Mouse (Mus musculus): Measurements from ENCODE around the gene Nrxn3.
A peak's percentile ranks its signal among the peaks of the same experiment; 100 is the strongest.

Nrxn3 gene

DNA sequence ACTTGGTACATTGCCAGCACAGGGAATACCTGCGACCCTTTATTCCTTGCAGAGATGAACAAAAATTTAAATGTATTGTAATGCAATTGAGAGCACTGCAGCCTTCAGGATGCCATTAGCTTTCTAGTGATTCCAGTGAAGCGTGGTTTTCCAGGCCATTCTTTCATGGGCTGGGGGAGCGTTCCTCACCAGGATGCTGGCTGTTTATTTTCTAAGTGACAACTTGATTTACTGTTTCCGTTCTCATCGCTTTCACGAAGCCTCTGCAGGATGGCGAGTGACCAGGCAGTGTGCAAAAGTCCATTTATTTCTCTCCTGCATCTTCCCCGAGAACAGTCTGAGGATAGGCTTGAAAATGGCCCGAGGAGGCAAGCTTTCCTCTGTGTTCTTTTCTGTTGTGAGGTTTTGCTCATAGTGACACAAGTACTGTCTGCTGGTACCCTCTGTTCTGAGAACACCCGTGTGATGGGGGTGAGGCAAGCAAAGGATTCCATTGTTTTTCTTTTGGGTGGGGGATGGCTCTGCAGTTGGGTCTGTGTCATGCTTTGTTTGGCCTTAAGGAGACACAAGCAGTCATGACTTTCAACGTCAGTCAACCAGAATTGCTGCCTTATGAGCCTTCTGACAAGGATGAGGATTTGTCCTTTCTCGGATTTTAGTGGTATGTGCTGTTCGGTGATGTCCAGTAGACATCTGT is 457.4 kb downstream of the Nrxn3 start:
- DNase-seq (ENCODE audit: low spot score) = no peak

DNA sequence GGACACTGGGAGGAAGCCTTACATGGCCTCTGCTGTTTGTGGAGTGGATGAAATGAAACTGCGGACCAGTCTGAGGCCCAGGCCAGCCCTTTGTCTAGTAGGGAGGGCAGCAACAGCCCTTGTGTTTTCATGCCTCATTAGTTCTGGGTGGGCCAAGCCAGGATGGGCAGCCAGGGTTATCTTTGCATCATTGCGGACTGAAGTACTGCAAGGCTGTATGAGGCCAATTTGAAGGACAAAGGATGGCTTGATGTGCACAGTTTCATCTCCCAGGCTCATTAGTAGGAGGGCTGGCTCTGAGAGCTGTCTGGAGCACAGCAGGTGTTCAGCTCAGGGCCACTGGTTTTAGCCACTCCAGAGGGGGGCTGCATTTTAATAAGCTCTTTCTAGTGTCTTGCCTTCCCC is 458.5 kb downstream of the Nrxn3 start:
- peak; percentile 21 for DNase-seq (ENCODE audit: low spot score)

DNA sequence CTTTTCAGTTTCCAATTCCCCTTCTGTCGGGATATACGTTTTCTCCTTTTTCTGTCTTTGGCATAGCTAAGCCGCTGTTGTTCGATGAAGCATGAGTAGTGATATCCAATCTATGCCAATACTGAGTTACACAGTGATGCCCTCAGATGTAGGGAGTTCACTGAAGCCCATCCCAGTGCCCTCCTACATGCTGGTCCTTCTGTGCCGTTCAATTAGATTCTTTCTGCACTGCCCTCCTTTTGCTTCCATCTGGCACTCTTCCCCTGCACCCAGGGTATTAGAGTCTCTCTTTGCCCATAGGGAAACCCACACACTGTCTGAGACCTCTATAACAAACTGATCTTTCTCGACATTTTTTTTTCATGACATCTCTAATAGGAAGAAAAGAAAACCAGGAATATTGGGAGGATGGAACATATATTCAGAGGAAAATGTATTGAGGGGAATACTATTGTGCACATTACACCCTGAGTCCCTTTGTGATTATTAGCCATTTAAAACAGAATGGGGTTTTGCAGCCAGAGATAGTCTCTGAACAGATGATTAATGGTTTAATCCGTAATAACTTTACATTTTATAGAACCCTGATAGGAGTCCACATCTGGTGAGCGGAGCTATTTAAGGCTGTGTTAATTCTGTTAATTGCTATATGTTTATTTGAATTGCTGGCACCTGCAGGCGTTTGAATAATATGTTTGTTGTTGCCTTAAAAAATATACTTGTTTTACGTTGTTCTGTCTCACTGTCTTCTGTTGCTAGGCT is 476.3 kb downstream of the Nrxn3 start:
- DNase-seq (ENCODE audit: low spot score) = no peak

DNA sequence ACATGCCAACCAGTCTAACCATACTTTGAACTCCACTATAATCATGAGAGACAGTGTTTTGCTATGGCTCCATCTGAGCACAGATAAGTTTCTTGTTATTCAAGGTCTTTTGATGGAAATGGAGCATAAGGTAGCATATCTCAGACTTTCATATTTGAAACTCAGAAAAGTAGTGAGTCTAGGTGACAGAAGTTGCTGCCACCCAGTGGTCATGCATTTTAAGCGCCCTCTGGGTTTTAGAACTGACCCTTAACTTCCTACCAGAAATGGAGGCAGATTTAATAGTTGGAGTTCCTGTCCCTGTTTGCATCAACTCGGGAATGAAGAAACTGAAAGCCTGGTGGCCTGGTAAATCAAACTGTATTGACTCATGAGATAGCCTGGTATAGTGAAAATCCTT is 488.9 kb downstream of the Nrxn3 start:
- no peak for DNase-seq (ENCODE audit: low spot score)

DNA sequence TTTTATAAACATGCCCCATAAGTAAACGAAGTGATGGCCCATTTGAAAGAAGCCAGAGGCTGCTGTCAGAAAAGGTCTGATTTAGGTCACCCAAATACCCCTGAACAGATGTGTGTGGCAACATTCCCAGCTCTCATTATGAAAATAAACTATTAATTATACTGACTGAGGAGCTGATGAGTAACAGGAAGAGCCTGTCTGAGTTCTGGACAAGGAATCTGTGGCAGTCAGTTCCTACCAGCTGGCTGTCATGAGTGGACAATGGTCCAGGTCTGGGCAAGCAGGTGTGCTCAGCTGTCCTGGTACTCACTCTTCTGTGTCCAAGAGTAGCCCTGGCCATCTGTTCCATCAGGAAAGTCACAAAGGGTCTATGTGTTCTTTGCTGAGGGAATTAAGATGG is 517.1 kb downstream of the Nrxn3 start:
- no peak for DNase-seq (ENCODE audit: low spot score)

DNA sequence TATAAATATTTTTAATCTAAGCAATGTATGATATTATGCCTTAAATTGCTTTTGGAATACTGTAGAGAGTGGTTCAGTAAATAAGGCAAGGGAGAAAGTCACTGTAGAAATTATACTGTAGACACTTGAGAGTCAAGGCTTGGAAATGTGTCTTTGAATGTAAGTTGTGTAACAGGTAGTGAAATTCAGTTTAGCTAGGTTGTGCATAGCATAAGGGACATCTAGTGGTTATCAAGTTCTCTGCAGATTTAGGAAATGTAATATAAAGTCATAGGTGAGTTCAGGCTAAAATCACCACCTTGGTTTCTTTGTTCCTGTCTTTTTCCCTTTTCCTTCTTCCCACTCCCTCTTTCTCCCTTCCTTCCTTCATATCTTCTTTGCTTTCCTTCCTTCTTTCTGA is 518.9 kb downstream of the Nrxn3 start:
- no peak for DNase-seq (ENCODE audit: low spot score)

DNA sequence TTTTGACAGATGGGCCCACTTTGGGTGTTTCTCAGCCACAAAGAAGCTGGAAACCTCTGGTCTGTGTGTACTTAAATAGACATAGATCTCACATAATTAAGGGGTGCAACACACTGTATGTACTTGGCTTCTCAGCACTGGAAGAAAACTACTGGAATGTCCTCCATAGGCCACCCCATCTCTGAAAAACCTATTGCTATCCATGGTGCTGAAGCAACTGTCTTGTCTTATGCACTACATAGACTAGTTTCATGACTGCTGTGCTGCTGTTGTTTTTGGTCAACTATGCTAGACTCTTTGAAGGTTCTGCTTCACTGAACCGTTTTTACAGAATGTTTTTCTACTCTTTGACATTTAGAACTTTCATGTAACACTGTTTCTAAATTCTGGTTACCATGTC is 519.8 kb downstream of the Nrxn3 start:
- DNase-seq (ENCODE audit: low spot score) = no peak

DNA sequence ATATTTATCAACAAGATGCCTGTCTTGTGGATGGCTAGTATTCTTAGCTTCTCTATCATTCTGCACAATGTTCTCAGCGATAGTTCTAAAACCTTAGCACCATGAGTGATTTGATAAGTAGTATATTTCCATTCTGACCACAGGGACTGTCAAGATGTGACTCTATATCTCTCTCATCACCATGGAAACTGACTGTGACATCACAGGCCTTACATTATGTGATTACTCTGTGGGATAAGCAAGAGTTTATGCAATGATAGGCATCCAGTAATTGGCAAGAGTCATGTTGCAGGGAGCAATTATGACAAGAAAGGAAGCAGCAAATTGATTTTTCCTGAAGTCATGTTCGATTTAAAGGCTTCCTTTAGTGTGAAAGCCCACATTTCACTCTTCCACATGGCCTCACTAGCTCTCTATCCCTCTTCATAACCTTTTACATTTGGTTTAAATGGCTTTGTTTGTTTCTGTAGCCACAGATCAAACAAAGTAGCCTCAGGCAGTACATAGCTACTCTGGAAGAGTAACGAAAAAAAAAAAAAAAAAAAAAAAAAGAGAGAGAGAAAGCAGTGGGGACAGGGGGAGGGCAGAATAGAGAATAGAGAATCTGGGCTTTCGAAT is 532.7 kb downstream of the Nrxn3 start:
- no peak for DNase-seq (ENCODE audit: low spot score)

DNA sequence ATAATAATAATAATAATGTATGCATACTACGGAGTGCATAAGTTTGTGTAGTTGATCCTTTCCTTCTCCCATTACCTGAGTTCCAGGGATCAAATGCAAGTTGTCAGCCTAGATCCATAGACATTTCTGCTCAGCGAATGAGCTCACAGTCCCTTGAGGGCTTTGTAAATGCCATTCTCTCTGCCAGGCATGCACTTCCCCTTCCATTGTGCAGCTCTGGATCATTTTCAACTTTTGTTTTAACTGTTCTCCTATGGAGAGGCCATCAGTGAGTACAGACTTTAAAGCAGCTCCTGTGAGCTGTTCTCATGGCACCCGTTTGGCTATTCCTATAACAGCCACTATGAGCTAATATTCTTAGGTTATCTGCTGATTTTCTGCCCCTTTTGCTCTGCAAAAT is 536.2 kb downstream of the Nrxn3 start:
- DNase-seq (ENCODE audit: low spot score) = no peak

DNA sequence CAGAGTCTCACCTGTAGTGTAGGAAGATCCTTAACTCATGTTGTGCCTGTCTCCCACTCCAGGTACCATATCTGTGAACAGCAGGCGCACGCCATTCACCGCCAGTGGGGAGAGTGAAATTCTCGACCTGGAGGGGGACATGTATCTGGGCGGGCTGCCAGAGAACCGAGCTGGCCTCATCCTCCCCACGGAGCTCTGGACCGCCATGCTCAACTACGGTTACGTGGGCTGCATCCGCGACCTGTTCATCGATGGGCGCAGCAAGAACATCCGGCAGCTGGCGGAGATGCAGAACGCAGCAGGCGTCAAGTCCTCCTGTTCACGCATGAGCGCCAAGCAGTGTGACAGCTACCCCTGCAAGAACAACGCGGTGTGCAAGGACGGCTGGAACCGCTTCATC is 537.4 kb downstream of the Nrxn3 start:
- no peak for DNase-seq (ENCODE audit: low spot score)

DNA sequence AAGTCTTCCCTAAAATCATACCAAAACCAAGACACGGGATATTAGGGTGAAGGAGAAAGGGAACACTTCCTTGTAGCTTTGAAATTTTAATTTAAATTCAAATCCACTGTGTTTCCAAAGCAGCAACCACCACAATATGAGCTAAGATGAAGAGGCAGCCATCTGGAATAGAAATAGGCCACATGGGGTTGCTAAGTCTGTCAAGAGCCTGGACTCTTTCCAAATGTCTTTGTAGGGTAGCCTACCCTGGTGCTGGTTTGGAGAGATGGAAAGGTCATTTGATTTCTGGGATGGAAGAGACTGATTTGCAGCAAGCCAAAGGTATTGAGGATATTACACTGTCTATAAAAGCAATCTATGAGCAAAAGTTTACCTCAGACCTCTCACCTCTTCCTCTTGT is 539.6 kb downstream of the Nrxn3 start:
- DNase-seq (ENCODE audit: low spot score) = no peak

DNA sequence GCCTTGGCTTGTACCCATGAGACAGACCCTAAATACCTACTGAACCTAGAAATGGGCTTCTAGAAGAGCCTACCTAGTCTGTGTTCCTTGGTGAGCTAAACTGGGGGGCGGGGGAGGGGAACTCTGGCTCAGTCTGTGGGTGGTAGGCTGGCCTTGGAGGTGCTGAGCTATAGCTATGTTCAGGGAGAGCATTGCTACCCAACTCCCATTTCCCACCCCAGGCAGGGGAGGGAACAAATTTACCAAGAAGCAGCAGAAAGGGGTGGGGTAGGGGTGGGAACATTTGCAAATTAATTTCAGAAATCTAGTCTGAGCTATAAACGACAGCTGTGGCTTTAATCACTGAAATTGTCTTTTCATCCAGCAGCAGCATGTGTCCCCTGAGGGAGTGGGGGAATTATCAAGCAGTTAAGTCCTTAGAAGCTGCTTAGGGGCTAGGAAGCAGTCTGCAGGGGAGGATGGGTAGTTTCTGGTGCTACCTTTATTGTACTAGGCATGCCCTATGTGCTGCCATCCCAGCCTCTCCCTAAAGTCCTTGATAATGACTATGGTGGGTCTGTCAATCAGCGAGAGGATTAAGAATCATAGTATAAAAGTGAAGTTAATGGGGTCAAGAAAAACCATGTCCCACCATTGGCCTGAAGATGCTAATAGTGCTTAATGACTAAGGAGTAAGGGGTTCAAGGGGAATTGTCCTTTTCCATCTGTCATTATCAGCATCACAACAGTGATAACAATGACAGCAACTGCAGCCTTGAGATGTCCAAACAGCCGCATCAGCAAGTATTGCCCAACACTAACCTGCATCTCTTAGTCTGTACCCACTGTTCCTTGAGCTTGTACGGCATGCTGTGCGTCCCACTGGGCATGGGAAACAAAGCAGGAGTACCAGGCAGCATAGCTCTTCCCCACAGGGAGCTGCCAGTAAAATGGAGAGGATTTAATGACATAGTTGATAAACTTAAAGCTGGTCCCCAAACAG is 560.0 kb downstream of the Nrxn3 start:
- DNase-seq (ENCODE audit: low spot score) = no peak

DNA sequence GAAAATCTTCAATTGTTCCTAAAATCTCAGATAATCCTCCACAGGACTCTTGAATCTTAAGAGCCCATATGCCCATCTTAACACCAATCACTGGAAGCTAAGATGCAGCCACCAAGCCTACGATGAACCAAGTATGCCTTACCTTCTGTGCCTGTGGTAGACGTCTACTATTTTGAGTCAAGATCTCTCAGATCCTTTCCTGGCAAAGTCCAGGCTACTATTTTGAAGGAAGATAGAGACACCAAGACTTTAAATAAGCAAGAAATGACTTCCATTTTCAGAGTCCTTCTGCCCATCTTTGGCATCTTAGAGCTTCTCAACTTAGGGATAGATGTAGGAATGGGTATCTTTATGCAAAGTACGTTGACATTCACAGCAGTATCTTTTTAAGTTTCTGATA is 561.7 kb downstream of the Nrxn3 start:
- DNase-seq (ENCODE audit: low spot score) = no peak

DNA sequence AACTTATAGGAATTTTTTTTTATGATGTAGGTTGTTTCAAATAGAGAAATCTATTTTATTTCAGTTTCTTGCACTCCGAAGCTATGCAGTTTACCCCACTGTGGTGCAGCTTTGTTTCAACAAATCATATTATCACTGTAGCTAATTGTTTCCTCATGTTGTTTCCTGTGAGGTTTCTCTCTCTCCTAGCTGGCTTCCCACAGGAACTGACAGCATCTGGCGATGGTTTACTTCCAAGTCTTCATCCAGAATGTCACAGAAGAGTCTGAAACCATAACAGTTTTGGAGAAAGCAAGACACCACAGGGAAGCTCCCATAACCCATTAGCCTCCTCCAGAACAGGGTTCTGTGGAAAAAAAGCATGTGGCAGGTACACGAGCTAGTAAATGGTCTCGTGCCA is 564.4 kb downstream of the Nrxn3 start:
- DNase-seq (ENCODE audit: low spot score) = no peak

DNA sequence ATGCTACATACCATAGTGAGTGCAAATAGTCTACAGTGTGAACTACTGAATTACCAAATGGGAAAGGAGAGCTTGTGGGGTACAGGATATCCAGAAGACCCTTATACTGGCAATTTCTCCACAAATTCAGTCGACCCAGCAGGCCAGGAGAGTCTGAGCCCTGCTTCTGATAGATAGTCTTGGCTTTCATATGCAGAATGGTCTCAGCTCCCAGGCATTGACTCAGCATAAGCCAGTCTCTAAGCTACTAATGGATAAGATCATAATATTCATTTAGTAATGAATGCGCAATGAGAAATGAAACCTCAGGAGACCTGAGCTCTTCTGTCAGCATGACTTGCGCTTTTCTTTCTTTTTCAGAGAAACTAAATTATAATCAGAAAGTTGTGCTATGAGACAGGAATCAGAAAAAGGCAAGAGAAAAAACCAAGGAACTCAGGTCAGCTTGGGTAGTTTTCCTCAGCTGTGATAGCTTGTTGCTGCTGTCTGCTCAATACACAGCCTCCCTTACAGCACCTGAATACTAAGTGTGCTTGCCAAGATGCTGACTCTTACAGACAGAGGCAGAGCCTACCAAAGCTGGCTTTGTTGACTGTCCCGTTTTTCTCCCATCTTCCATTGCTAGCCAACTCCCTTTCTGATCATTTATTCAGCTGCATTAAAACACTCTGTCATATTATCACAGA is 567.1 kb downstream of the Nrxn3 start:
- DNase-seq (ENCODE audit: low spot score) = no peak

DNA sequence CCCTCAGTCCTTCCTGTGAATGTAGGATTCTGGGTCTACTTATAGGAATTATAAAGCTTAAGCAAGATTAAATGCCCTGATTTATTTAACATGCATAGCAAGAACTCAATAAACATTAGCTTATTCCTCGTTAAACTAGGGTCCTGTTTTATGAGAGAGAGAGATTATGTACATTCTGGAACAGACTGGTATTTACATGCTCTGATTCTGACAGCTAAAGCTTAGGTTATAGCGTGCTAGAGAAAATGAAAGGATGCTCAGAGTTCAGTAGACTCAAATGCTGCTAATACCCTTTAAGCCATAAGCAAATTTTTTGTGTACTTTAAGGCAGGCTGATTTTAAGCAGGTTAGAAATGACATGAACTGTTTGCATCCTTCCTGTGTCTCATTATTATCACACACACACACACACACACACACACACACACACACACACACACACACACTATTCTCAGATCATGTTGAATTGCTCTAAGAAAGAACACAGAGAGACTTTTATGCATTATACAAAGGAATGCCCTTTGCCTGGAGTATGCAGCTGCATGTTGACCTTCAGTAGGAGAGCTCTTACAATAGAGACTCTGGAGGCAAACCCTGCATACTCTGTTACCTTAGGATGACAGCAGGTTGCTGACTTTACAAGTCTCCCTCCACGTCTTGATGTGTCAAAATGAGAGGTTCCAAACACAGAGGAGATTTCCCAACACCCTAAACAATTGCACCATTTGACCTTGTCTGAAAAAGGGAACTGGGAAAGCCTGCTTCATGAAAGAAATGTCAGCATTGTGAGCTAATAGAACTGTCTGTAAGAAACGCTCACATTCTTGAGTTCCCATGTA is 568.3 kb downstream of the Nrxn3 start:
- no peak for DNase-seq (ENCODE audit: low spot score)

DNA sequence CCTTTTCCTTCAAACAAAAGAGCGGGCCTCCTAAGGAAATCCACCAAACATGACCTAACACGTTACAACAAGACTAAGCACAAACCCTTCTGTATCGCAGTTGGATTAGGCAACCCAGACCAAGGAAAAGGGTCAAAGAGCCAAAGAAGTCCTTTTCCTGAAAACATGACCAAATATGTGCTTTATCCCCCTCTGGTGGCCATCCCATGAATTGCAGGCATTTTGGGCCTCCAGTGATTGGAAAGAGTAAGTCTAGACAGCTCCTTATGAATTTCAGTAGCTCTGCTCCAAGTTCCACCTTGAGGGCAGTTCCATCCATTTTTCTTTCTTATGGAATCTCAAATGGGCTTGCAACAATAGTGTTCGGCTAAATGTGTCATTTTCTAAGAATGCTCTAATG is 579.3 kb downstream of the Nrxn3 start:
- peak; percentile 53 for DNase-seq (ENCODE audit: low spot score)

DNA sequence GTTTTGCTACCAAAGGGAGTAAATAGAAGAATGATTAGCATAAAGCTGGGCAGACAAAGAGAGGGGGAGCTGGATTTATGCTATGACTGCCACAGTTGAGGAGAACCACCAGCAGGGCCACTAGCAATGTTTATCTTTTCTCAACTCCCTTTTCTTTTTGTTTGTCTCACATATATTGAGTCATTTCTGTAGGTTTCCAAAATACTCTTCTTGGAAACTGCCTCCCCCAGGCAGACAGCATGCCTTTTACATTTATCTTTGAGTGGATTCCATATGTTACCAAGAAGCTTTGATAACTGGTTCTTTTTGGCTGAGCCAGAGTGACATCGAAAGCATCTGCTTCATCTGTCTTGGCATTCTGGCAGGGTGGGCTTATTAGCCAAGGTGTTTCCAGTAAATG is 587.5 kb downstream of the Nrxn3 start:
- no peak for DNase-seq (ENCODE audit: low spot score)

DNA sequence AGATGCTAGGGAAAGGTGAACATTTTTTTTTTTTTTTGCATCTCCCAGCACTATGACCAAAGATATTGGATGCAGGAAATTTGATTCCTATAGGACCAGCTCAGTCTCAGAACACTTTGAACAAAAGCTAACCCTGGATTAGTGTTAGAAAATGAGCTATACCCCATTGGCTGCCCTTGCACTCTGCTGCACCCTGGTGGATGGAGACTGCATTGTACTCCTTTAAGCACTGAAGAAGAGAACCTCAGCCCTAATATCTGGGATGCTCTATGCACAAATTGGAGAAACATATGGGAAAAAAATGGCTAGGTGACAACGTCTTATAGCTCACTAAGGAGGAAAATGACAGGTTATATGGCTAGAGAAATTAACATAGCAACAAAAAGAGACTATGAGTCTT is 589.9 kb downstream of the Nrxn3 start:
- no peak for DNase-seq (ENCODE audit: low spot score)

DNA sequence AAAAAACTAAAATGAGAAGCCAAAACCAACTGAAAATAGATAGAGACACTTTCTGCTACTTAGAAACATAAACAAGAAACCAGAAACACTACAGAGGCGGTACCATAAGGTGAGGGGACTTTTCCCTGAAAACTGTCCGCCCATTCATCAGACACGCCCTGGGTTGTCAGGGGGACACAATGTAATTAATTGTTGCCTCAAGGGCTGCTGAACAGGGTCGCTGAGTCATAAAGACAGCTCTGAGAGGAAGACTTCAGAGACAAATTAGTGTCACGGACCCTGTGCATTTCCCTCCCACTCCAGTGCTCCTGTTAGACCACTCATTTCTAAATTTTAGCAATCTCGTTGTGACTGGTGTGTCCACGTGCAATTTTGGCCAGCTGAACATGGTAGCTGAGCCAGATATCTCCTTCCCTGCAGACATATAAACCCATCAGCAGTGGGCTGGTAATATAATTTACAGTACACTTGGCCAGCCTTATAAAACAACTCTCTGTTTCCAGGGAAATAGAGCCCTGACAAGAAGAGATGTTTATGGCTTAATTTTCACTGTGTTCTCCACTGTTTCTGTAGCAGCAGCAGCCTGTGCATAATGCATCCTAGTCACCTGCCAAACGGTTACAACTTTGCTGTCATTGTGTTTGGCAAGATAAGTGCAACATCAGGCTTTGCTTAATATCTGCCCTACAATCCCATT is 603.3 kb downstream of the Nrxn3 start:
- no peak for DNase-seq (ENCODE audit: low spot score)

Data from testis, postnatal 14 days (tissue).